Mouse (Mus musculus): ENCODE data around the gene Thg1l. TPM values are rescaled to one million over a fixed set of nuclear protein-coding genes. Genes with fewer than 3 reads are reported as not detected.
A peak's percentile ranks its signal among the peaks of the same experiment; 100 is the strongest.

The Thg1l gene
- polyA plus RNA-seq, 1 experiment from 2014 or later, result 9.4 TPM

- DNase-seq (ENCODE audit: low spot score) (no peak), ATAC-seq (ENCODE audit: low FRiP score) (no peak)
- no peak overlapping the region for H3K4me3 ChIP-seq (replicated peaks; ENCODE audit: low read length)
- H3K36me3 ChIP-seq (replicated peaks; ENCODE audit: control insufficient read depth, insufficient read depth), result no peaks in the 10 kb centered on the region
- H3K9me3 ChIP-seq (ENCODE audit: control insufficient read depth, low read length), result no peaks in the 10 kb centered on the region
- no peaks in the 10 kb centered on the region for H3K27me3 ChIP-seq (ENCODE audit: control insufficient read depth, insufficient read depth, low read length)
- H3K4me1 ChIP-seq (replicated peaks; ENCODE audit: control insufficient read depth, insufficient read depth, low read length), result peaks cover 14% of the 10 kb centered on the region
- H3K9ac ChIP-seq, result no peak overlapping the region
- H3K4me2 ChIP-seq (replicated peaks), result no peak overlapping the region
- 92% methylated on average over 6 of the region's 6 CpGs for WGBS
- H3K27ac ChIP-seq, result no peak overlapping the region
Observed at GRCm38 (mm10) chr11:45918018-45918417, 37.3 kb downstream of the Thg1l start.

DNA sequence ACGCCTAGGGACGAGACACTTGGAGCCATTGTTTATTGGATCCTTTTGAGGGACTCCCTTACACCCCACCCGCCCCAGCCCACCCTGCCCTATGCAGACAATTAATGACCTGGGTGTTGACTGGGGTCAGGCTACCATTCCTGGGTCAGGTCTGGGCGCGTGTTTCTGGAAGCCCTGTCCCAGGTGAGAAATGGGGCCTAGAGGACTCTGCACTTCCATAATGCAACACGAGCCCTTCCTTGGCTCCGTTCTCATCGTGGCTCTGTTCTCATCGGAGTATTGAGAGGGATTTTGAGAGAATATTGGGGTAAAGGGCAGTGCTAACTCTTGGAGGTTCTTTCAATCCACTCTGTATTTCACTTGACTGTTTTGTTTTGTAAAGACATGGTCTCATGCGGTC lies 39.1 kb downstream of the Thg1l start:
- H3K27ac ChIP-seq, result no peak overlapping the region
- no peaks in the 10 kb centered on the region for H3K9me3 ChIP-seq (ENCODE audit: control insufficient read depth, low read length)
- no peak overlapping the region for H3K4me2 ChIP-seq (replicated peaks)
- DNase-seq (ENCODE audit: low spot score), result no peak
- WGBS, result 89% methylated on average over 10 of the region's 10 CpGs
- peaks cover 3% of the 10 kb centered on the region; the same call in 1 of the 2 replicates for H3K4me1 ChIP-seq (replicated peaks; ENCODE audit: control insufficient read depth, insufficient read depth, low read length)
- peaks cover 12% of the 10 kb centered on the region for H3K36me3 ChIP-seq (replicated peaks; ENCODE audit: control insufficient read depth, insufficient read depth)
- no peak overlapping the region for H3K4me3 ChIP-seq (replicated peaks; ENCODE audit: low read length)
- H3K27me3 ChIP-seq (ENCODE audit: control insufficient read depth, insufficient read depth, low read length), result no peaks in the 10 kb centered on the region
- ATAC-seq (ENCODE audit: low FRiP score), result no peak
- H3K9ac ChIP-seq, result no peak overlapping the region

DNA sequence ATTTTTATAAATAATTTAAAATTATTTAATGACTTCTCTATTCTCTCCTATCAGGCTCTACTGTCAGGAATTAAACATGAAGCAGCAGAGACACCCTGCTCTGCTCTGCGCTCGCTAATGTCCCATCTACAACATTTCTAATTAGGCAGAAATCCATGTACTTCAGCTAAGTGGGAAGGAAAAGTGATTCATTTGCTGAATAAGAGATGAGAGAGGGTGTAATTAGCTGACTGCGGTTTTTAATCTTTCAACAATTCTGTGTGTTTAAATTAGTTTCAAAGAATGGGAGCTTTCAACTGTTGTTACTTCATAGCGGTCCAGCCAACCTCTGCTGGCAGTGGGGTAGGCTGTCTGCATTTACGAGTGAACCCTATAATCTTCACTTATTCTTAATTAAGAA lies 44.6 kb downstream of the Thg1l start:
- H3K4me3 ChIP-seq (replicated peaks; ENCODE audit: low read length), result no peak overlapping the region
- no peak for DNase-seq (ENCODE audit: low spot score)
- no peak overlapping the region for H3K27ac ChIP-seq
- H3K9ac ChIP-seq, result no peak overlapping the region
- H3K4me1 ChIP-seq (replicated peaks; ENCODE audit: control insufficient read depth, insufficient read depth, low read length), result no peaks in the 10 kb centered on the region
- 79% methylated on average over 5 of the region's 5 CpGs for WGBS
- no peaks in the 10 kb centered on the region for H3K9me3 ChIP-seq (ENCODE audit: control insufficient read depth, low read length)
- H3K4me2 ChIP-seq (replicated peaks), result no peak overlapping the region
- ATAC-seq (ENCODE audit: low FRiP score), result peak; percentile 43; the same call in 1 of the 2 replicates
- H3K36me3 ChIP-seq (replicated peaks; ENCODE audit: control insufficient read depth, insufficient read depth), result peaks cover 58% of the 10 kb centered on the region
- H3K27me3 ChIP-seq (ENCODE audit: control insufficient read depth, insufficient read depth, low read length), result no peaks in the 10 kb centered on the region

DNA sequence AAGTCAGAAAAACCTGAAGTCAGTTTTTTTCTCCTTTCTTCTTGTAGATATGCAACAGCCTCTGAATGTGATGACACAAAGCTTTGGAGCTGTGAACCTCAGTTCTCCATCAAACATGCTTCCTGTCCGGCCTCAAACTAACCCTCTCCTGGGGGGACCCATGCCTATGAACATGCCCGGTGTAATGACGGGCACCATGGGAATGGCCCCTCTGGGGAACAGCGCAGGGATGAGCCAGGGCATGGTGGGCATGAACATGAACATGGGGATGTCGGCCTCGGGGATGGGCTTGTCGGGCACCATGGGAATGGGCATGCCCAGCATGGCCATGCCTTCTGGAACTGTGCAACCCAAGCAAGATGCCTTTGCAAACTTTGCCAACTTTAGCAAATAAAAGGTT lies 46.4 kb downstream of the Thg1l start:
- 94% methylated on average over 7 of the region's 7 CpGs for WGBS
- H3K9me3 ChIP-seq (ENCODE audit: control insufficient read depth, low read length), result no peaks in the 10 kb centered on the region
- no peak overlapping the region for H3K9ac ChIP-seq
- no peak for DNase-seq (ENCODE audit: low spot score)
- H3K4me1 ChIP-seq (replicated peaks; ENCODE audit: control insufficient read depth, insufficient read depth, low read length), result no peaks in the 10 kb centered on the region
- no peak for ATAC-seq (ENCODE audit: low FRiP score)
- no peak overlapping the region for H3K4me2 ChIP-seq (replicated peaks)
- H3K4me3 ChIP-seq (replicated peaks; ENCODE audit: low read length), result no peak overlapping the region
- H3K36me3 ChIP-seq (replicated peaks; ENCODE audit: control insufficient read depth, insufficient read depth), result peaks cover 63% of the 10 kb centered on the region
- H3K27ac ChIP-seq, result no peak overlapping the region
- H3K27me3 ChIP-seq (ENCODE audit: control insufficient read depth, insufficient read depth, low read length), result no peaks in the 10 kb centered on the region

GRCm38 (mm10) chr11:45908070-45908469 lies 47.2 kb downstream of the Thg1l start:
- Histone ChIP-seq H3K4me1 (replicated peaks; ENCODE audit: control insufficient read depth, insufficient read depth, low read length) (no peaks in the 10 kb centered on the region), H3K4me2 (replicated peaks) (no peak overlapping the region), H3K4me3 (replicated peaks; ENCODE audit: low read length) (no peak overlapping the region), H3K36me3 (replicated peaks; ENCODE audit: control insufficient read depth, insufficient read depth) (peaks cover 65% of the 10 kb centered on the region), H3K27me3 (ENCODE audit: control insufficient read depth, insufficient read depth, low read length) (no peaks in the 10 kb centered on the region), H3K27ac (no peak overlapping the region), H3K9ac (no peak overlapping the region), H3K9me3 (ENCODE audit: control insufficient read depth, low read length) (no peaks in the 10 kb centered on the region)
- ATAC-seq (ENCODE audit: low FRiP score), result no peak
- WGBS, result 95% methylated on average over 7 of the region's 7 CpGs
- no peak for DNase-seq (ENCODE audit: low spot score)

- Histone ChIP-seq H3K4me1 (replicated peaks; ENCODE audit: control insufficient read depth, insufficient read depth, low read length) (no peaks in the 10 kb centered on the region), H3K27me3 (ENCODE audit: control insufficient read depth, insufficient read depth, low read length) (no peaks in the 10 kb centered on the region), H3K4me2 (replicated peaks) (no peak overlapping the region), H3K9me3 (ENCODE audit: control insufficient read depth, low read length) (no peaks in the 10 kb centered on the region), H3K27ac (no peak overlapping the region), H3K9ac (no peak overlapping the region), H3K4me3 (replicated peaks; ENCODE audit: low read length) (no peak overlapping the region), H3K36me3 (replicated peaks; ENCODE audit: control insufficient read depth, insufficient read depth) (peaks cover 65% of the 10 kb centered on the region)
- WGBS, result 66% methylated on average over 5 of the region's 5 CpGs
- DNase-seq (ENCODE audit: low spot score), result no peak
- no peak for ATAC-seq (ENCODE audit: low FRiP score)
Observed at GRCm38 (mm10) chr11:45907301-45907700, 48.0 kb downstream of the Thg1l start.

GRCm38 (mm10) chr11:45906109-45906786 lies 49.0 kb downstream of the Thg1l start:
- Histone ChIP-seq H3K27me3 (ENCODE audit: control insufficient read depth, insufficient read depth, low read length) (no peaks in the 10 kb centered on the region), H3K4me1 (replicated peaks; ENCODE audit: control insufficient read depth, insufficient read depth, low read length) (no peaks in the 10 kb centered on the region), H3K36me3 (replicated peaks; ENCODE audit: control insufficient read depth, insufficient read depth) (peaks cover 57% of the 10 kb centered on the region), H3K4me2 (replicated peaks) (no peak overlapping the region), H3K4me3 (replicated peaks; ENCODE audit: low read length) (no peak overlapping the region), H3K9ac (no peak overlapping the region), H3K9me3 (ENCODE audit: control insufficient read depth, low read length) (no peaks in the 10 kb centered on the region), H3K27ac (no peak overlapping the region)
- 92% methylated on average over 8 of the region's 8 CpGs for WGBS
- ATAC-seq (ENCODE audit: low FRiP score) (no peak), DNase-seq (ENCODE audit: low spot score) (no peak)

GRCm38 (mm10) chr11:45900233-45901015 lies 54.9 kb downstream of the Thg1l start:
- H3K4me3 ChIP-seq (replicated peaks; ENCODE audit: low read length), result no peak overlapping the region
- no peak for DNase-seq (ENCODE audit: low spot score)
- H3K9ac ChIP-seq, result no peak overlapping the region
- H3K36me3 ChIP-seq (replicated peaks; ENCODE audit: control insufficient read depth, insufficient read depth), result peaks cover 32% of the 10 kb centered on the region
- no peak overlapping the region for H3K4me2 ChIP-seq (replicated peaks)
- peak; percentile 70; the same call in 1 of the 2 replicates for ATAC-seq (ENCODE audit: low FRiP score)
- H3K9me3 ChIP-seq (ENCODE audit: control insufficient read depth, low read length), result no peaks in the 10 kb centered on the region
- WGBS, result 66% methylated on average over 11 of the region's 11 CpGs
- 0 out of 2 replicates have a peak overlapping the region, but pooled peaks have one; percentile 22 for H3K27ac ChIP-seq
- peaks cover 7% of the 10 kb centered on the region; the same call in 1 of the 2 replicates for H3K4me1 ChIP-seq (replicated peaks; ENCODE audit: control insufficient read depth, insufficient read depth, low read length)
- no peaks in the 10 kb centered on the region for H3K27me3 ChIP-seq (ENCODE audit: control insufficient read depth, insufficient read depth, low read length)

DNA sequence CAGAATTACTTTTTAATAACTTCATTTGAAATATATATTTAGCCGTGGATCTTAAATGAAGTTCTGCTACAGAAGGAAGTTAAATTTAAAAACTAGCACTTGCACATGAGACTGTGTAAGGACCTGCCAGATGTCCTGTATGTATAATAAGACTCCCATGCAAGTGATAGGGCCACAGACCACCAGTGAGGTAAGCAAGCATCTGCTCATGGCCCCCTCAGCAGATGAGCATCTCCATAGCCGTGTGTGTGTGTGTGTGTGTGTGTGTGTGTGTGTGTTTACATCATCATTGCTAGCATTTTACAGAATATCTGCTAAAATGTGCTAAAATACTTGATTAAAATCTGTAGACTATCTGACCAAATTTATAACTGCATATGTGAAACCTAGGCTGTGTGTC lies 57.9 kb downstream of the Thg1l start:
- WGBS, result 86% methylated on average over 2 of the region's 2 CpGs
- peaks cover 52% of the 10 kb centered on the region for H3K36me3 ChIP-seq (replicated peaks; ENCODE audit: control insufficient read depth, insufficient read depth)
- no peak for ATAC-seq (ENCODE audit: low FRiP score)

More for the DNA sequence above, 57.9 kb downstream of the Thg1l start:
- Histone ChIP-seq H3K9ac (no peak overlapping the region), H3K4me2 (replicated peaks) (no peak overlapping the region), H3K4me1 (replicated peaks; ENCODE audit: control insufficient read depth, insufficient read depth, low read length) (peaks cover 7% of the 10 kb centered on the region; the same call in 1 of the 2 replicates), H3K4me3 (replicated peaks; ENCODE audit: low read length) (no peak overlapping the region), H3K27ac (no peak overlapping the region), H3K9me3 (ENCODE audit: control insufficient read depth, low read length) (no peaks in the 10 kb centered on the region), H3K27me3 (ENCODE audit: control insufficient read depth, insufficient read depth, low read length) (no peaks in the 10 kb centered on the region)
- DNase-seq (ENCODE audit: low spot score), result no peak

All from hindbrain, embryonic 14.5 days (tissue).